Mouse (Mus musculus) lung, adult 2 months (tissue): ENCODE results near the gene Bpifc.

Experiments used
- CTCF ChIP-seq: fragments of 200-500 bp; IDR thresholded peaks from 2 replicates; pipeline ENCODE4 v1.5.1; 2011; ENCODE audit warnings: mild to moderate bottlenecking, low read length, control low read depth; ENCODE audit not compliant: insufficient read depth
- POLR2A ChIP-seq: fragments of 200-500 bp; IDR thresholded peaks from 2 replicates; pipeline ENCODE4 v1.6.1; 2011; ENCODE audit warnings: low read depth, mild to moderate bottlenecking, control low read depth, low read length, borderline replicate concordance; ENCODE audit errors: extremely low read depth

- TF ChIP-seq CTCF (no peak), POLR2A (no peak)
These were observed 17.1 kb downstream of the Bpifc start for GRCm38 (mm10) chr10:85994543-85995104.
